Mouse (Mus musculus) cerebellum, postnatal 36 days (tissue): ENCODE data around the gene Gm21560.
"Not testable (repeated sequence)": the region's sequence is repeated elsewhere in the genome, so short reads cannot be mapped to it uniquely, and the experiment has no call there.

Source experiments
- DNase-seq, 2 experiments: peaks; one replicate each; pipeline ENCODE4 v3.0.0; 2021 to 2022; ENCODE audit warnings: mixed read lengths in 2 of 2

Gene Gm21560

DNA sequence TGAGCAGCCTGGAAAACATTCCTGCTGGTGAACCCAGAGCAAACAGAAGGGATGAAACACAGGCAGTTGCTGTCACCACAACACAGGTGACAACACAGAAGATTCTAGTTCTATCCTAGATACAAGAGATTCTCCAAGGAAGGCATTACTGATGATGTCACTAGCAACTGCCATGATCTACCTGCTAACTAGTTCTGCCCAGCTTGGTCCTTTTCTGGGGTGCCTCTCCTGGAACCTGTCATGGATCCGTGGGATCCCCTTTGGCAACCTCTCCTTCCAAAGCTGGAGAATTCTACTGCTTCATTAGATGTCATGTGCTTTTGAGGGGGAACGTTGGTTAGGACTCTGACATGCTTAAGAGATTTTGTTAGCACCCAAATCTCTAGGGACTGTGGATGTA is at the start of gene Gm21560:
Gm21560 (minus strand) TSS at position 101 of the 400 bp plus-strand sequence.
- not testable (repeated sequence) for DNase-seq

DNA sequence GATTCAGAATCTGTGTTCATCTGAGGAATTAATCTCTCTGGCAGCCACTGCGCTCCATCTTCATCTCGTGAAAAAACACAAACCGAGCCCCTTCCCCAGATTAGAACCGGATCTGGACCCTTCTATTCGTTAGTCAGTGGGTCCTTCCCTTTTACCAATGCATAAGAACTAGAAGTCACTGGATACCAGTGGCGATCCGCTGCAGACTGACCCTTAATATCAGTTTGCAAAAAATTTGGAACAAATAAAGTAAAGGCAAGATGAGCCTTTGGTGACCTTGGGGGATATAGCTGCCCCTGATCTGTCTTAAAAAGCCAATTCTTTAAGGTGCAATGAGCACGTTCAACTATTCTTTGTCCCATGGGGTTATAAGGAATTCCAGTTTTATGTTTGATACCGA is 55.6 kb downstream of the Gm21560 start:
- not testable (repeated sequence) for DNase-seq

GRCm38 (mm10) chr14:6161085-6161484 is 58.0 kb downstream of the Gm21560 start:
- DNase-seq: peak in 1 of 2 experiments; percentile 1
